Mouse (Mus musculus) lung, postnatal 36 days (tissue): ENCODE results near the gene Insm1.
A peak's percentile ranks its signal among the peaks of the same experiment; 100 is the strongest.

Experiments used
- DNase-seq: peaks from one replicate; pipeline ENCODE4 v3.0.0; 2022; ENCODE audit warnings: mixed read lengths

The Insm1 gene

DNA sequence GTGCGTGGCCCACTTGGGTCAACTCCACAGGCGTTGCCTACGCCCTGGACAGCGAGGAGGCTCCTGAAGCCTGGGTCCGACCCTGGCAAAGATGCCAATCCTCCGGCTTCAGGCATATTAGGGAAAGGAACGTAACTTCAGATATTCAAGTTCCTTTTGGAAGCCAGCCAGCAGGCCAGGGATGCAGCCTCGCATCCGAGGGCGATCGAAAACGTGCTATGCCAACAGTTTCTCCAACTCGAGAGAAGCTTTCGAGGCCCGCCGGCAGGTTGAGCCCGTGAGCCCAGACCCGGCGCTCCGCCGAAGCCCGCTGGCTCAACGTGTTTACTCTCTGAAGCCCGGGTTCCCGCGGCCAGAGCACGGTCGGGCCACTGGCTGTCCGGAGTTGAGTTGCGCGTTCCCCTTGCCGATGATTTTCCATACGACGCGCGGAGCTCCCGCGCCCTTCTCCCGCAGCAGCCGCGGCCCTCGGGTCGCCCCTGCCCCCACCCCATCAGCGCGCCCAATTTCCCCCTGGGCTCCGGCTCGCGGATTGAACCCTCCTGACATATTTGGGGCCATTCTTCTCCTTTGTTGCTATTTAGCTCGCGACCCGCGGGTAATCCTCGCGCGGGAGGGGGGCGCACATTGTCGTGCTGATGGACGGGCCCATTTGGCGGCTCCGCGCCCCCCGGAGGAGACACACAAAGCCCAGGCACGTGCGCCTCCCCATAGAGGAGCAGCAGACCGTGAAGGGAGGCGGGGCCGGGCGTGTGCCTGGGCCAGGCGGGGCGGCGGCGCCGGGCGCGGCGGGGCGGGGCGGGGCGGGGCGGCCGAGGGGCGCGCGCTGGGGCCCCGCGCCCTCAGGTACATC, at the start of gene Insm1:
Gene Insm1 (plus strand): TSS at position 846 of the 853 bp plus-strand sequence.
- DNase-seq: peak; percentile 24

DNA sequence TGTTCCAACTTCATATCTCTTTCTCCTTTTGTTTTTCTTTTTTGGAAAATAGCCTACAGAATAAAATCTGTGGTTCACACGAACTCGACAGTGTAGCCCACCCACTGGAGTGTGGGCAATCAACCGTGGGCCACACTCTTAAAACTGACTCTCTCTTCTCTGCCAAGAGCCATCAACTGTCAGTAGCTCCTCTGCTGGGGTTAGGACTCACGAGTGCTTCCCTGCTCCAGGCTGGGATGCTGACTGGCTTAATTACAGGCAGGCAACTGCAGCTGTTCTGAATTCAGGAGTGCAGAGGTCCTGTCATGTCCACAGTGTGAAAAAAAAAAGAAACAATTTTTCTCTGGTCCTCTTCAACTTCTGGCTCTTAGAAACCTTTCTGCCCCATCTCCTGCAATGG, 49.6 kb upstream of the Insm1 start:
- no peak for DNase-seq

DNA sequence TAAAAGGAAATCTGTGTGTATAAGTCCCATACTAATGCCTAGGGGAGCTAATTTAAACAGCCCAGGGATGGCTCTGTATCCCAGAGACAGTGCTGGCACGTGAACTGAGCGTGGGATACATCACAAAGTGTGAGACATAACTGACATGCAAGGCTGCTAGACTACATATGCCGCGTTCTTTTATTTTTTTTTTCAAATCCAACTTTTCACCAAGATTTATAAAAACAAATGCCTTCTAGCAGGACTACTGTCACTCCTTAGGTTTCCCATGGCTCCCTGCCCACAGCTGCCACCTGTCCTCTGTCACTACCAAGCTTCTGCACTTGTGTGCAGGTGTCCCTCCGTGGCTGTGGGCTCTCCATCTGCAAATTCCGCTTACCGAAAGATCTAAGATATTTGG, 47.5 kb upstream of the Insm1 start:
- no peak for DNase-seq

DNA sequence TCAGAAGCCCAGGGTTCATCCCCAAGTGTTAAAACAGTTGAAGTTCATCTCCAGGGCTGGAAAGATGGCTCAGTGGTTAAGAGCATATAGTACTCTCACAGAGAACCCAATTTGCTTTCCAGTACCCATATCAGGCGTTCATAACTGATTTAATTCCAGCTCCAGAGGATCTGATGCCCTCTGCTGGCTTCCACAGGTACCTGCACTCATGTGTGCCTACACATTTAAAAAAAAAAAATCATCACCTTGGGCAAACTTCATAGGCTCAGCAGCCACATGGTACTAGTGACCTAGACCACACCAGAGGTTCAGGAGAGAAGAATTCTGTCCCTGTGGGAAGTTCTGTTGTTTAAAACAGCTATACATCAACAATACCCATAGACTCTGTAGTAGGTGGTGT, 43.0 kb upstream of the Insm1 start:
- DNase-seq: no peak

DNA sequence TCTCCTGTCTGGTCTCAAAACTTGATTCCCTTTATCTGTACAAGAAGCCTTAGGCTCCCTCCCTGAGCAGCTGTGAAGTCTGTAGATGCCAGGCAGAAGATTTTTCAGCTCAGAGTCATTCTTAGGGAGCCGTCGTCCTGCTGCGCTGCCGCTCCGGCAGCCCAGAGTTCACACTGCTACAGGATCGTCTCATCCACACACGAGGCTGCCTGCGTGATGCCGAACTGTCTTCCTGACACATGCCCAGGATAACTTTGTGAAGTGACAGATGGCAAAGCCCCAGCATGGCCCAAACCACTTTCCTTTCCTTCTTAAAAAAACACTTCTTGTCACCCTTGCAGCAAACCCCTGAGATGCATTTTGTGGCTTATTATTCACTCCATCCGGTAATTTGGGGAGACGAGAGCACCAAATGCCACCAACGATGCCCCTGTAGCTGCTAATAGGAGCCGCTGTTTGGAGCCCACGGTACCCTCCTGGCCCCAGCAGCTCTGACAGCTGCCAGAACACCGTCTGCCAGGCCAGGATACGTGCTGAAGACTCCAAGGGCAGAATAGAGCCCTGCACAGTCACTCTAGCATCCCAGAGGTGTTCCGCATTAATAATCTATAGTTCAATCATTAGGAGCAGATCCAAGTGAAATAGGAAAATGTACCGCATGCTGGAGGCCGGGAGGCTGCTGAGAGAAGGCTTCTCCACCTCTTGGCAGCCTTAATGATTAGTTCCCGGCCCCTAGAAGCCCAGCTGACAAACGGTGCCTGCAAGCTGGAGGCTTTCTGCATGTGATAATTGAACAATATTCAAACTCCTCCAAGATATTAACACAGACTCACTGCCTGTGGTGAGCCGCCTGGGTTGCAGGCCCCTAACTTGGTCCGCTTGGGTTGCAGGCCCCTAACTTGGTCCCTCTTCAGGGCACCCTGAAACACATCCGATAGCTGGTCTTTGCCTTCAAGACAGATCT, 37.6 kb upstream of the Insm1 start:
- DNase-seq: no peak

DNA sequence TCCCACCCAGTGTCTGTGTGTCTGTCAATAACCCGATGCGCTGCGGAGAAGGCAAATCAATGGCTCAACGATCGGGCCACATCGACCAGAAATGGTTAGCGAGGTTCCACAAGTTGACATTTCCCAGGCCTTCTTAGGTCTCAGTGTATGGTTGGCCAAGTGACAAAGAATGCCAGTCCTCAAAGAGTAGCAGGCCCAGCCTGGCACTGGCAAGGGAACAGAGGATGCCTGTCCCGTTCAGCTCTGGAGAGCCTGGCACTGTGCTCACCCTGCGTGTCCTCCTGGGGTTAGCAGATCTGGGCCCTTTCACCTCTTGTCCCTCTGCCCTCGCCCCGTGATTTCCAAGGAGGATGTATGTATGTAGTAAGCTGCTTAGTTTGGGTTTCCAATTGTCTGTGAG, 25.6 kb upstream of the Insm1 start:
- DNase-seq: no peak

DNA sequence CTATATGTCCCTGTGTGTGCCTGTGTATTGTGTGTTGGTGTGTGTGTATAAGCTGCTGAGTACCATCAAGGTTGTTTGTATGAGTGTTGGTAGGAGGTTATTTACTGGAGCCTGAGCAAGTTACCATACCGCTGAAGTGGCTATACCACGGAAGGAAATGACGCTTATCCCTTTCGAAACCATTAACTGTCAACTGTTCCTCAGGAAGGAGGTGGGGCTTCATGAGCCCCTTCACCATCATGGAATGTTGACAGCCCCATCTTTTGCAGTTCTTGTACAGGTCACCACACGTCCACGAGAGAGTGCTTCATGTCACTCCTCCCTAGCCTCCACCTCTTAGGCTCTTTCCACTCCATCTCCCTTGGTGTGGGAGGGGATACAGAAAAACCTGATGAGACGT, 23.8 kb upstream of the Insm1 start:
- DNase-seq: no peak

DNA sequence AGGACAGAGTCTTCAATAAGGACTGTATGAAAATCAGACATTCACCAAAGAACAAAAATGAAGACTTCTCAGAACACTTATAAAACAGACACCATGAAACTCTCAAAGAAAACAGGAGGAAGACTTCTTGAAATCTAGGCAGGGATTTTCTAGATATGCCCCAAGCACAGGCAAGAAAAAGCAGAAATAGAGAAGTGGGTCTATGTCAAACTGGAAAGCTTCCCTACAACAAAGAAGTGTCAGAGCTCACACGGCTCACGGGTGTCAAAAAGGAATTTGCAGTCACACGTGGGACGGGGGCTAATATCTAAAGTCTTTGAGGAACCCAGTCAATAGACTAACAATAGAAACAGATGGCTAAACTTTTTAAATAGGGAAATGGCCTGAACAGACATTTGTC, 10.8 kb upstream of the Insm1 start:
- DNase-seq: no peak

DNA sequence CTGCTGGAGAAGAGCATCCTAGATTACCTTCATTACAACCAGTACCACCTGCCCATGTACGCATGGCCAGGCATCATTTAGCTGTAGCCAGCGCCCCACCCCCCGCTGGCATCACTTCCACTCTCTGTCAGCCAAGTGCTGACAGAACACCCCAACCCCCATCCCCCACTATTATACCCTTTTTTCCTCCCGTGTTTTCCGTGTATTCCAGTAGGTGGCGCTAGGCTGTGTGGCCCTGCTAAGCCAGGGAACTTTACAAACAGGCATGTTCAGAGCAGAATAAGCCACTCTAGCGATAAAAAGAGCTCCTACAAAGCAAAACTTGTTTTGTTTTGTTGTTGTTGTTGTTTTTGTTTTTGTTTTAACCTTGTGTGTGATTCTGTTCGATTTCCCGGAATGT, 7.0 kb upstream of the Insm1 start:
- peak; percentile 26 for DNase-seq

DNA sequence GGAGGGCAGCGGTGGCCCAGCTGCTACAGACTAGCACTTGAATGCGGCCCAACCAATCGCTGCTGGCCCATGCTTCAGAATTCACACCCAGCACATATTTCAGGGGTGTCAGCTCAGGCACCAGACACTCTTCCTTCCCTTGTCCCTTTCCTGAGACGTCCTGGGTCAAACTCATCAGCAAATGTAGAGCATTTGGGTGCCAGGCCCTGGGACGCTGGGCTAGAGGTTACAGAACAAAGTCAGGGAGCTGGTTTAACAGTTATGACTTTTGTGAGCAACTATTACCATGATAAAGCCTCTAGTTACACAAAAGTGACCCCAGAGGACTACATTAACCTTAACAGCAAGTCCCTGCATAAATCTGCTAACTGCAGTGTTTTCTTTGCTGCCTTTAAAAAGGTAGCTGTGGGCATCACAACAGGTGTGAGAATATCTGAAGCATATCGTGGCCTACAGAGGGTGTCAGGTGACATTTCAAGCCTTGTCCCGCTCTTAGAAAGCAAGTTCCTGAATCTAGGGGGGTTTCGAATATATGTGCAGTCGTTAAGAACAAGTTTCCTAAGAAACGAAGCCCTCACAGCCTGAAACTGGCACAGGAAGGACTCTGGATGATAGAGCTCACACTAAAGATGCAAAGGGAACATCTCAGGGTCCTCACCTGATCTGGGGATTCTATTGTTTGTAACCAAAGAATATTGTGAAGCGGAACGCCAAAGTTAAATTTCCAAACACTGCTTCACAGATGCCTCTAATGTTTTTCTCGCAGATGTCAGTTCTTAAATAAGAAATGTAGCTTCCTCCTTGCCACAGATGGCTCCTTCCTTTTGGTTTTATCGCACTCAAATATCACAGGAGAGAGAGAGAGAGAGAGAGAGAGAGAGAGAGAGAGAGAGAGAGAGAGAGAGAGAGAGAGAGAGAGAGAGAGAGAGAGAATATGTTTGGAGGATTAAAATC, 5.3 kb upstream of the Insm1 start:
- DNase-seq: no peak

DNA sequence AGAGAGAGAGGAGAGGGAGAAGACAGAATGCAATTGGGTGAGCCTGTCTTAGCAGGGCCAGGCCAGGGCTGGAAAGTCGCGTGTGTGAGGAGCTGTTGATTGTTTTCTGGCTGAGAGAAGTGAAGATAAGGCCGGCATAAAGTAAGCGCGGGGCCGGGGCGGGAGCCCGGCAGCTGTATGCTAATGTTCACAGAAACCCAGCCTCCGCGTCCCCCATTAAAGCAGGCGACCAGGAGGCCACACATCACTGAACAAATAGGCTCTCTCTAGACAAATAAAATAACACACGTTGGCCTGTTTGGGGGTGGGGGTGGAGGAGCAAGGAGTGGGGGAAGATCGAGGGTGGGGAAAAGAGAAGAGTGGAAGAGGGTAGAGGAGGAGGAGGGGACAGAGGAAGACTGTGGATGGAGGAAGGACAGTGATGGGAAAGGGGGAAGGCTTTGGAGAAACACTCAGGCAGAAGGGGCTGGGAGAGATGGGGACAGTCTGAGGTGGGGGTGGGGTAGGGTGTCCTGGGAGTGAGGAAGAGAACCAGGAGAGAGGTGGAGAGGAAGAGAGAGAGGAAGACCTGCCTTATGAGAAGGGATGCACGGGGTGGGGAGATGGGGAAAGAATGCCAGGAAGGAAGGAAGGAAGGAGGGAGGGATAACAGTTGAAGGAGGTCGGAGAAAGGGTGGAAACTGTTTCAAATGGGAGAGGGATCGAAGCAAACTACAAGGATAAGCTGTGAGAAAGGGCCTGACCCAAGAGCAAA, 4.3 kb upstream of the Insm1 start:
- no peak for DNase-seq

DNA sequence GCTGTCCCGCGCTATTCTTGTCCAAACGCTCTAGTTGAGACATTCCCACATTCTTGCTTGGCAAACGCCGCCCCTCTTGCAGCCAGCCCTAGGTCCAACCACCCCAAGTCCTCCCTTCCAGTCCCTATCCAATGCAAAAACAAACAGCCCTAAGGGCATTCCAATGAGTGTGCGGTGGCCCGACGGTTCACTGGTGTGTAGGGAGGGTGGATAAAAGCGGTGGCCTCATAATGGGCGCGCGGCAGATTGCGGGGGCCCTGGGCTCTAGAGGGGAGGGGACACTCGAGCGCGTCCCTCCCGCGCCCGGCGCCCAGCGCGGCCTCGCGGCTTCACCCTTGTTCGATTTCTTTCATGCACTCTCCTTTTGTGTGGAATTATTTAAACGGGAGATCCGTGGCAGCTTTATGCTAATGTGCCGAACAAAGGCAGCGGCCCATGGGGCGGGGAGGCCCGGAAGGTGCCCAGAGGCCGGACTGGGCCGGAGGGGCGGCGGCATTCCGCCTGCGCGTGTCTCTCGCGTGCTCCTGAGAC, 3.5 kb upstream of the Insm1 start:
- DNase-seq: no peak

DNA sequence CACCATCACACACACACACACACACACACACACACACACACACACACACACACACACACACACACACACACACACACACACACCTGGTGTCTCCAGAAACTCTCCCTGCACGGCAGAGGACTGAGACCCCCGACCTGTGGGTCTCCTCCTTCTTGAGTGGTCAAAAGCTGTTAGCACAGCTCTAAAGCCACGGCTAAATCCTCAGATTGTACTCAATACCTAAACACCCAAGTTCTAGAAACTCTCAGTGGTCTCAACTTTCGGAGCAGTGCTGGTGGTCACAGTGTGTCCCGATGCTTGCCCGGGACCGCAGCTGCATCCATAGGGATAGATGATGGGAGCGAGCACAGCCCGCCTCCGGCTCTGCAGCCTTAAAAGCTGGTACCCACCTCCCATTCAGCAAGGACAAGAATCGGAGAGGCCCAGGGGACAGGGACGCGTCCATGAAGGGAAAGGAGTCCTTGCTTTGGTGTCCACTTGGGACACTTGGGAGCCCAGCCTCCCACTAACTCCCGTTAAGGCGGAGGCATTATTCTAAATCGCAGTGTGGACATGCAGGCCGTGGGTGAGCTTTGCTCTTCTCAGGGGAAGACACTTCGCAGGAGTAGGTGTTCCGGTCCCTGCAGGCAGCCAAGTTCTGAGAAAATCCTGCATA, 2.7 kb upstream of the Insm1 start:
- no peak for DNase-seq

DNA sequence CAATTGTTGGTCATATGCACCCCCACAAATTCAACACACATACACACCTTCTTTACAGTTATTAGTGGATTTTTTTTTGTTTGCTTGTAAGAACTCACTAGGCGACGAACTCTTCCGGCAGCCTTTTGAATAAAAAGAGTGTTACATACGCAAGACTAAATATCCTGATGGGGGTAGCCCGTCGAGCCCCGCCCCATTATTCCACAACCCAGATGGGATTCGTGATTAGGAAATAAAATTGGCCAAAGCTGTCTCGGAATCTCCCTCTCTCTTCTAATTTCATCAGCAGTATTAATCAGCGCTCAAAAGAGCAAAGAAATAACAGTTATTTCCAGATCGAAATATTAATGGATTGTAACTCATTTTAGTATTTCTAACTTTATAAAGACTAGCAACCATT, 1.9 kb upstream of the Insm1 start:
- DNase-seq: no peak

DNA sequence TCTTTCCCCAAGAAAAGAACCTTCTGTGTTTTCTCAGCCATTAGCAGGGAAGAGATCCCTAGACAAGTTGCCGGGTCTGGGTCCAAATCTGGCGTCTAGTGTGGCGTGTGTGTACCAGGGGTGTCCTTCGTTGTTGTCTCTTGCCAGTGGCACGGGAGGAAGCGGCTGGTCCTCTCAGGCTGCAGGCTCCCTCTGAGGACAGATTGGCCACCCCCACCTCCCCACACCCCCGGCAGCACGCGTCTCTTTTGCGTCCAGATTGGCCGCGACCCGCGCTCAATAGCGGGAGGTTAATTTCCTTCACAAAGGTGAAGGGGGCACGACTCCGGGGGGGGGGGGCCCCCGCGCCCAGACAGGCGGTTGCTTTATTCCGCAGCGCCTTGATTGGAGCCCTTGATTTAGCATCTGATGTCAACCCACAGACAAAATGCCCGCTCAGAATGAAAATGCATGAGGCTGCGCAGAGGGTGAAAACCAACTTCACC, 1.1 kb upstream of the Insm1 start:
- DNase-seq: no peak

DNA sequence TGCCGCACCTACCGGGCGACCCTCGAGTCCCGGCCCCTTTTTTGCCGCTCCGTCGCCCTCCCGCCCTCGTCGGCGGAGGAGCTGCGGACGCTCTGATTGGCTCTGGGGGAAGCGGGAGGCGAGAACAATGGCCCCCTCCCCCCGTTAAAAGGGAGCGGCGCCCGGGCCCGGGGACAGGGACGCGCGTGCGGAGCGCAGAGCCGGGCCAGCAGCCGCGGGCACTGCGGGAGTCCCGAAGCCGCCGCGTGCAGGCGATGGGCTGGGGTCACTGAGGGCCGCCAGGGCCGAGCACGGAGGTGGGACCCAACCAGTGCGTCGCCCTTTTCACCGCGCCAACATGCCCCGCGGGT, 183 bp downstream of the Insm1 start:
- no peak for DNase-seq

DNA sequence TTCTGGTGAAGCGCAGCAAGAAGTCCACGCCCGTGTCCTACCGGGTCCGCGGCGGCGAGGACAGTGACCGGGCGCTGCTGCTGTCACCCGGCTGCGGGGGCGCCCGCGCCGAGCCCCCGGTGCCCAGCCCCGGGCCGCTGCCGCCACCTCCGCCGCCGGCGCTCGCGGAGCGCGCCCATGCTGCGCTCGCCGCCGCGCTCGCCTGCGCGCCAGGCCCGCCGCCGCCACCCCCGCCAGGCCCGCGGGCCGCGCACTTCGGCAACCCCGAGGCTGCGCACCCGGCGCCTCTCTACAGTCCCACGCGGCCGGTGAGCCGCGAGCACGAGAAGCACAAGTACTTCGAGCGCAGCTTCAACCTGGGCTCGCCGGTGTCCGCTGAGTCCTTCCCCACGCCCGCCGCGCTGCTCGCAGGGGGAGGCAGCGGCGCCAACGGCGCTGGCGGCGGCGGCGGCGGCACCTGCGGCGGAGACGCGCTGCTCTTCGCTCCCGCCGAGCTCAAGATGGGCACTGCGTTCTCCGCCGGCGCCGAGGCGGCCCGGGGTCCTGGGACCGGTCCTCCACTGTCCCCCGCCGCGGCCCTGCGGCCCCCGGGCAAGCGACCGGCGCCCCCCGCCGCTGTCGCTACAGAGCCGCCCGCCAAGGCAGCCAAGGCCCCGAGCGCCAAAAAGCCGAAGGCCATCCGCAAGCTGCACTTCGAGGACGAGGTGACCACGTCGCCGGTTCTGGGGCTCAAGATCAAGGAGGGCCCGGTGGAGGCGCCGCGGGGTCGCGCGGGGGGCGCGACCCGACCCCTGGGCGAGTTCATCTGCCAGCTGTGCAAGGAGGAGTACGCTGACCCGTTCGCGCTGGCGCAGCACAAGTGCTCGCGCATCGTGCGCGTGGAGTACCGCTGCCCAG, 806 bp downstream of the Insm1 start:
- DNase-seq: no peak

DNA sequence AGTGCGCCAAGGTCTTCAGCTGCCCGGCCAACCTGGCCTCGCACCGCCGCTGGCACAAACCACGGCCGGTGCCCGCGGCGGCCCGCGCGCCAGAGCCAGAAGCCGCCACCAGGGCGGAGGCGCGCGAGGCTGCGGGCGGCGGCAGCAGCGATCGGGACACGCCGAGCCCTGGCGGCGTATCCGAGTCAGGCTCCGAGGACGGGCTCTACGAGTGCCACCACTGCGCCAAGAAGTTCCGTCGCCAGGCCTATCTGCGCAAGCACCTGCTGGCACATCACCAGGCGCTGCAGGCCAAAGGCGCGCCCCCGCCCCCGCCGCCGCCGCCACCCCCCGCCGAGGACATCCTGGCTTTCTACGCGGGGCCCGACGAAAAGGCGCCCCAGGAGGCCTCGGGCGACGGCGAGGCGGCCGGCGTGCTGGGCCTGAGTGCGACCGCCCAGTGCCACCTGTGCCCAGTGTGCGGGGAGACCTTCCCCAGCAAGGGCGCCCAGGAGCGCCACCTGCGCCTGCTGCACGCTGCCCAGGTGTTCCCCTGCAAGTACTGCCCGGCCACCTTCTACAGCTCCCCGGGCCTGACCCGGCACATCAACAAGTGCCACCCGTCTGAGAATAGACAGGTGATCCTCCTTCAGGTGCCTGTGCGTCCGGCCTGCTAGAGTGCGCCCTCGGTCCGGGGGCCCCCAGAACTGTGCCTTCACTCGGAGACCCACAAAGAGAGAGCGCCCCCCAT, 1.6 kb downstream of the Insm1 start:
- no peak for DNase-seq

DNA sequence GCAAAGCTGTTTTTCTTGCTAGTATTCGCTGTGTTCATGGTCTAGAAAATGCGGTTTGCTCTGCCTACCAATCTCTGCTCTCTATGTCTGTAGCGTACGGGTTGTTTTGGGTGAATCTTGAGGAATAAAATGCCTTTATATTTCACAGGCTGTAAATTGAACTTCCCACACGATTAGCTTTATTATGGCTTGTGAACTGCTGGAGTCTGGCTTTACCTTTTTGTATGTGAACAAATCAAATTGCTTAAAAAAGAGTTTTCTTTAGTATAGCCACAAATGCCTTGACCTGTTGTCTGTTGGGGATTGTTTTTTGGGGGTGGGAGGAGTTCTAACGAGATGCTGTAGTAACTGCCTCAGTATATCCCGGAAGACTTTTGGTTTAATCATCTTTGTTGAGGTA, 2.4 kb downstream of the Insm1 start:
- DNase-seq: no peak
